Mouse (Mus musculus) brown adipose tissue, adult 24 weeks (tissue): Measurements from ENCODE around the gene Hypk. TPM values are rescaled to one million over a fixed set of nuclear protein-coding genes. Genes with fewer than 3 reads are reported as not detected.
A peak's percentile ranks its signal among the peaks of the same experiment; 100 is the strongest.

Experiments
- H3K27ac ChIP-seq: fragments of 200-500 bp; replicated peaks from 2 replicates; pipeline ENCODE4 v1.5.1; 2012; ENCODE audit warnings: low read depth, mild to moderate bottlenecking, low read length
- H3K4me1 ChIP-seq: fragments of 200-500 bp; 2 replicates; pipeline ENCODE4 v1.6.1; 2012; ENCODE audit warnings: low read length, mixed read lengths; ENCODE audit not compliant: control insufficient read depth, insufficient read depth, insufficient read length
- H3K4me3 ChIP-seq: fragments of 200-500 bp; 2 replicates; pipeline ENCODE4 v1.5.1; 2012; ENCODE audit warnings: low read depth, mild to moderate bottlenecking, low read length, moderate library complexity; ENCODE audit not compliant: insufficient read depth
- polyA plus RNA-seq: library from polyadenylated mRNA; stranded (reverse); fragments of >200 nt; gene quantifications from 2 replicates; pipeline ENCODE4 v1.2.4, GENCODE M21; 2012; ENCODE audit not compliant: missing spikeins, insufficient read depth, insufficient read length

The Hypk gene
- polyA plus RNA-seq, 1 experiment: 114 TPM

DNA sequence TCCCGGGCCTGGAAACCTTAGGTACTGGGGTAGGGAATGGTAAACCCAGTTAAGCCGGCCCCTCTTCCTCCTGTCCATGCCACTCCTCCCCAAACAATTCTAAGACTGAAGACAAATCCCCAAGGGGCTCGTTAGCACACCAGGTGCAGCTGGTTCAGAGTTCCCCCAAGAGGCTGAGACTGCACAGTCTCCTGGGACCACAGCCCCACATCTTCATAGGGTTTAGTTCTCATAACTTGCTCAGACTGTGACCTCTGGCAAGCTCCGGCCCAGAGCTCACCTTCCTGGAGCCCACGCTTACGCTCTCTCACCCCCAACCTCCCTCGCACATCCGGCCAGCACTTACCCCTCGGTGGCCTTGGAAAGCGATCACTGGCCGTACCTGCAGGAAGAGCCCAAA, 11.3 kb upstream of the Hypk start:
- peak overlapping the region; percentile 65 for H3K4me3 ChIP-seq
- H3K4me1 ChIP-seq: 0 out of 2 replicates have a peak, but pooled peaks cover 6% of the 10 kb centered on the region
- no peak overlapping the region for H3K27ac ChIP-seq

- H3K27ac ChIP-seq: no peak overlapping the region
- 0 out of 2 replicates have a peak, but pooled peaks cover 6% of the 10 kb centered on the region for H3K4me1 ChIP-seq
- H3K4me3 ChIP-seq: peak overlapping the region; percentile 65
These were observed 10.6 kb upstream of the Hypk start for GRCm38 (mm10) chr2:121442259-121443067.

GRCm38 (mm10) chr2:121443068-121443349, 10.1 kb upstream of the Hypk start:
- H3K4me1 ChIP-seq: 0 out of 2 replicates have a peak, but pooled peaks cover 6% of the 10 kb centered on the region
- H3K27ac ChIP-seq: no peak overlapping the region
- H3K4me3 ChIP-seq: peak overlapping the region; percentile 65

DNA sequence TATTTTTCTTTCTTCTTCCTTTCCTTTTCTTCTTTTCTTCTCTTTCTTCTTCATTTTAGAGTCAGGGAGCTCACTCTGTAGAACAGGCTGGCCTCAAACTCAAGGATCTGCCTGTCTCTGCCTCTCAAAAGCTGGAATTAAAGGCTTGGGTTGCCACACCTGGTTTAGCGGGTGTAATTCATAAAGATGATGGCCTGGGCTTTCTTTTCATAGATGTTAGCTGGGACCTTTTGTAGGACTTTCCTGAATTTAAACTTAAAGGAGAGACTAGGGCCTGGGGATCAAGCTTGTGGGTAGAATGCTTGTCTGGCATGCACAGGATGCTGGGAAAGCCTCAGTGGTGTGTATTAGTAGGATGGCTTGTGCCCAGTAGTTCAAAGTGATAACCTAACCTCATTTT, 8.9 kb upstream of the Hypk start, which contains the start of gene Ell3:
Gene Ell3, minus strand, starts transcription at position 101 of the 400 bp plus-strand sequence.
- Histone ChIP-seq H3K4me3 (no peak within 1 kb of the TSS), H3K4me1 (0 out of 2 replicates have a peak, but pooled peaks cover 6% of the 10 kb centered on the region), H3K27ac (no peak within 1 kb of the TSS)

- Histone ChIP-seq H3K4me3 (no peak overlapping the region), H3K4me1 (0 out of 2 replicates have a peak, but pooled peaks cover 6% of the 10 kb centered on the region), H3K27ac (no peak overlapping the region)
These were observed 8.0 kb upstream of the Hypk start for GRCm38 (mm10) chr2:121445117-121445516.

DNA sequence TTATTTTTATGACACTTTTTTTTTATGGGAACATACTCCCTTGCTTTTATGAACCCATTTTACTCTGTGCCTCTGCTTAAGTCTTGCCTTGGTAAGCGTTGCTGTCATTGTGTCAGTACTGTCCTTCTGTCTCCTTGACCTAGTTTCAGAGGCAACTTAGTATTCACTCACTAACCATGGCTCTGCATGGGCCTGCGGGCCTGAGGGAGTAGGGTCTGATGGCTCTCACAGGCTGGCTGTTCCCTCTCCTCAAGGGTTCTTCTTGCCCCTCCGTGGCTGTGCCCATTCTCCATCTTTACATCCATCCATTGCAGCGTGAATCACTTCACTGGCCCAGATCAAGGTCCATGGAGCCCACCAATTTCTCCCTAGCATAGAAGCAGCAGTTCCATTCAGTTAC, 6.6 kb upstream of the Hypk start:
- H3K27ac ChIP-seq: 0 out of 2 replicates have a peak overlapping the region, but pooled peaks have one; percentile 7
- peaks cover 9% of the 10 kb centered on the region; the same call in 1 of the 2 replicates for H3K4me1 ChIP-seq
- no peak overlapping the region for H3K4me3 ChIP-seq

- H3K4me1 ChIP-seq: peaks cover 8% of the 10 kb centered on the region; the same call in 1 of the 2 replicates
- H3K4me3 ChIP-seq: no peak overlapping the region
- H3K27ac ChIP-seq: no peak overlapping the region
These were observed 6.1 kb upstream of the Hypk start for GRCm38 (mm10) chr2:121447006-121447405.

DNA sequence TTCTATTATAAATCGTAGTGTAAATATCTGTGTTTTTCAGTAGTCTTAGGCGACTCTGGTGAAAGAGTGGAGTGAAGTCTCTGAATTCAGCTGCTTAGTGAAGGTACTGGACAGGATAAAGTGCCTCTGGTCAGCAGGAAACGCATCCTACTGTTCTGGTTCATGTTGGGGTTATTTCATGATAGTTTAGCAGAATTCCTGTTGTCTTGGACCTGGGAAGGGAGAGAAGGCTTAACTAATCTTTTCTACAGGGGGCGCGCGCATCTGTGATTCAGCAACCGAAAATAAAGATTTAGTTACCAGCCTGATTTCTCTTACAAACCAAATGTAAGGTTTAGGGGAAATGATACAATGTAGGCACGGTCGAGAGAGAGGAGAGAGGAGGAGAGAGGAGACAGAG, 5.0 kb upstream of the Hypk start:
- peak overlapping the region; percentile 94 for H3K27ac ChIP-seq
- H3K4me3 ChIP-seq: peak overlapping the region; percentile 70
- peaks cover 5% of the 10 kb centered on the region; the same call in 1 of the 2 replicates for H3K4me1 ChIP-seq

- Histone ChIP-seq H3K4me1 (peaks cover 5% of the 10 kb centered on the region; the same call in 1 of the 2 replicates), H3K4me3 (peak within 1 kb of the TSS; percentile 94), H3K27ac (peak within 1 kb of the TSS; percentile 94)
These were observed 4.2 kb upstream of the Hypk start, which contains the start of gene Serf2 for GRCm38 (mm10) chr2:121448739-121449535. Gene Serf2 (plus strand): TSS chr2:121449195.

GRCm38 (mm10) chr2:121449545-121450011, 3.5 kb upstream of the Hypk start:
- H3K4me1 ChIP-seq: peaks cover 5% of the 10 kb centered on the region; the same call in 1 of the 2 replicates
- peak overlapping the region; percentile 92 for H3K27ac ChIP-seq
- H3K4me3 ChIP-seq: peak overlapping the region; percentile 94

- H3K27ac ChIP-seq: peak overlapping the region; percentile 92
- peak overlapping the region; percentile 94 for H3K4me3 ChIP-seq
- peaks cover 5% of the 10 kb centered on the region; the same call in 1 of the 2 replicates for H3K4me1 ChIP-seq
These were observed 3.0 kb upstream of the Hypk start for GRCm38 (mm10) chr2:121450093-121450492.

DNA sequence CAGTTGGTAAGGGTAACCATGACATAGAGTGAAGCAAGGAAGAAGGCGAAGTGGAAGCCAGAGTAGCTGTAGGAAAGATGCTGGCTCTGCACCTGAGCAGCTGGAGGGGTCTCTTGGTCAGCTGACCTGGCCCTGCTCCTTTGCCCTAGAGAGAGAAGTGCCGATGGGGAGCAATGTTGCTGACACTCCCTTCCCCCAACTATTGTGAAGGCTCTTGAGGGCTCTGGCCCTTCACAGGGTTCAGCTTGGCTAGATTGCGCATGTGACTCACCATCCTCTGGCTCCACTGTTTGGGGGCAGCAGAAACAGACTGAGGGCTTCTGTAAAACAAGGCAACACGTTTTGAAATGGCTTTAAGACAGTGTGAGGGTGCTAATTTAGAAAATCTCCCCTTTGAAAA, 729 bp upstream of the Hypk start:
- H3K4me3 ChIP-seq: no peak overlapping the region
- H3K4me1 ChIP-seq: peaks cover 3% of the 10 kb centered on the region; the same call in 1 of the 2 replicates
- no peak overlapping the region for H3K27ac ChIP-seq

DNA sequence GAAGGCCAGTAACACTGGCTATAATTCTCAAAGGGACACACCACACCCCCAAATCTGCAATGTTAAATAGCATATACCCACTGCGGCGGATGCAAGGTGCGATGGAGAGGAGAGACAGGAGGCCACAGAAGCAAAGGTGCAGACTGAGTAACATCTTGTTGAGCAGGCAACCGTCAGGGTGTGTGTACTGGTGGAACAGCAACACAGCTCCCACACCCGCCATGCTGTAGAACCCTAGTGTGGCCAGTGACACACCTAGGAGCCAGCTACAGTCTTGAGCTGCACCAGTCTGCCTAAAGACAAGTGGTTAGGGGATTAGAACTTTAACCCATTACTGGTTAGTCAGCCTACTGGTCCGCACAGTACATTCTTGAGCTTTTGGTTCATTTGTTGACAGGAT, 827 bp downstream of the Hypk start:
- H3K4me3 ChIP-seq: no peak overlapping the region
- no peak overlapping the region for H3K27ac ChIP-seq
- H3K4me1 ChIP-seq: peaks cover 3% of the 10 kb centered on the region; the same call in 1 of the 2 replicates

- H3K4me1 ChIP-seq: peaks cover under 1% of the 10 kb centered on the region; the same call in 1 of the 2 replicates
- H3K27ac ChIP-seq: no peak overlapping the region
- H3K4me3 ChIP-seq: no peak overlapping the region
These were observed 2.4 kb downstream of the Hypk start for GRCm38 (mm10) chr2:121455534-121455933.
